Mouse (Mus musculus) liver, adult 2 months (tissue): ENCODE results near the gene Stag3.

Experiments
- CTCF ChIP-seq: fragments of 200-500 bp; IDR thresholded peaks from 2 replicates; pipeline ENCODE4 v1.5.1; 2011; ENCODE audit warnings: low read depth, low read length, control low read depth
- POLR2A ChIP-seq: fragments of 200-500 bp; IDR thresholded peaks from 2 replicates; pipeline ENCODE4 v1.6.1; 2011; ENCODE audit warnings: low read length, control low read depth; ENCODE audit not compliant: insufficient read depth; ENCODE audit errors: extremely low read depth

DNA sequence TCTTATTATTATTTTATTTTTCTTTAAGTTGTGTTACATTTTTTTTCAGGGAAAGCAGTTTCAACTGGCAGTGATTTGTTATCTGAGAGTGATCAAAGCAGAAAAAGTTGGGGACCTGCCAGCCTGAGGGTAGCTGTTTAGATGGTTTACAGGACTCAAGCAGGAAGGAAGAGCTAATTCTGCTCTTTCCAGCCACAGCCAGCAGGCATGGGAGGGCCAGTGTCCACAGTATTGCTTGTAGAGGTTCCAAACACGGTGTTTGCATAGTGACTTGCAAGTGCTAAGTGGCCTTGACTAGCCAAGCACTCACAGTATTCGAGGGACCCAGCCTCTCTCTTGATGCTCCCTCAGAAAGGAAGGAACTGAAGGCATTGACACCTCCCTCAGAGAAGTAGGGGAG lies 38.5 kb upstream of the Stag3 start:
- TF ChIP-seq CTCF, result no peak
- TF ChIP-seq POLR2A, result no peak
